Comparison of ENCODE assay signal across 9 mouse cellular contexts in the genomic region with DNA sequence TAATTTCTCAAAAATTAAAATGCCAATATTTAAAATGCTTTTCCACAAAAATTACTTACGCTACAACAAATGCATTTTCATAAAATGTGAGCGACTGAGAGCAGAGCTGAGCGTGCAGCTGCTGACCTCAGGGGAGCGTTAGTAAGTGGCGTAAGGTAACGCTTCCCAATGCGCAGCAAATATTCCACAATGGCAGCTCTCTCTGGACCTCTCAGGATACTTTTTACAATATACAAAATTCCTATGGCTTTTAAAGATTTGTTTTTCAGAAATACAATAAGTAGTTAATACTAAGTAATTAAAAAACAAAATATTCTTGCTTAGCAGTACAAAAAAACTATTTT.
DNase-seq lines count a peak whose midpoint lies in the region; ATAC-seq and TF ChIP-seq lines count a peak whose summit lies in the region.
"Had no signal": no experiment of that assay in that cellular context is flagged by ENCODE, and none has a peak within 500 bp of the region (broad histone marks: within the 10 kb centered on the region; RNA-seq: fewer than 3 reads in every experiment).

No protein-coding gene starts in this region.

- no peaks in the 10 kb centered on the region for H3K36me3 ChIP-seq in kidney, embryonic 16.5 days (ENCODE audit: insufficient read depth, low read length)
- H3K36me3 ChIP-seq in kidney, adult 2 months (ENCODE audit: control insufficient read depth, insufficient read depth, low read length), result no peaks in the 10 kb centered on the region
- H3K36me3 ChIP-seq in embryonic facial prominence, embryonic 13.5 days, result no peaks in the 10 kb centered on the region
- no peaks in the 10 kb centered on the region for H3K36me3 ChIP-seq in hindbrain, embryonic 16.5 days (ENCODE audit: control insufficient read depth, insufficient read depth, low read length)
- no peaks in the 10 kb centered on the region for H3K36me3 ChIP-seq in neural tube, embryonic 14.5 days (ENCODE audit: control insufficient read depth, insufficient read depth, low read length)

- H3K27me3 ChIP-seq in kidney, embryonic 16.5 days (ENCODE audit: insufficient read depth, low read length), result no peaks in the 10 kb centered on the region
- no peaks in the 10 kb centered on the region for H3K27me3 ChIP-seq in kidney, adult 2 months (replicated peaks; ENCODE audit: control insufficient read depth, insufficient read depth, low read length)
- H3K27me3 ChIP-seq in embryonic facial prominence, embryonic 13.5 days, result no peaks in the 10 kb centered on the region
- no peaks in the 10 kb centered on the region for H3K27me3 ChIP-seq in hindbrain, embryonic 16.5 days (replicated peaks; ENCODE audit: control insufficient read depth, insufficient read depth, low read length)
- no peaks in the 10 kb centered on the region for H3K27me3 ChIP-seq in neural tube, embryonic 14.5 days (ENCODE audit: control insufficient read depth, insufficient read depth, low read length)

- H3K9me3 ChIP-seq in kidney, embryonic 16.5 days (ENCODE audit: low read length), result no peaks in the 10 kb centered on the region
- H3K9me3 ChIP-seq in embryonic facial prominence, embryonic 13.5 days, result no peaks in the 10 kb centered on the region
- H3K9me3 ChIP-seq in hindbrain, embryonic 16.5 days (ENCODE audit: control insufficient read depth, low read length), result no peaks in the 10 kb centered on the region
- no peaks in the 10 kb centered on the region for H3K9me3 ChIP-seq in neural tube, embryonic 14.5 days (ENCODE audit: control insufficient read depth, low read length)

- no peak for TF ChIP-seq POLR2A in kidney, adult 2 months (IDR thresholded peaks at IDR 0.05; ENCODE audit: low read depth, low read length)

- no peak for DNase-seq in kidney, adult 2 months
- DNase-seq in adrenal gland, adult 2 months, result no peak
- DNase-seq in thymus, adult 18-20 months, result no peak
- no peak for DNase-seq in liver

- H3K9ac ChIP-seq in kidney, embryonic 16.5 days (replicated peaks; ENCODE audit: low read length), result no peak overlapping the region
- H3K9ac ChIP-seq in embryonic facial prominence, embryonic 13.5 days, result peak overlapping the region; percentile 74
- peak overlapping the region; percentile 52 for H3K9ac ChIP-seq in hindbrain, embryonic 16.5 days (ENCODE audit: low read depth, low read length)
- H3K9ac ChIP-seq in neural tube, embryonic 14.5 days (replicated peaks; ENCODE audit: low read depth, low read length), result peak overlapping the region; percentile 50; the same call in 1 of the 2 replicates

- 76% methylated on average over 7 of the region's 7 CpGs for WGBS in kidney, embryonic 16.5 days
- 97% methylated on average over 7 of the region's 7 CpGs for WGBS in kidney, adult 2 months
- WGBS in embryonic facial prominence, embryonic 13.5 days, result 36% methylated on average over 7 of the region's 7 CpGs
- WGBS in hindbrain, embryonic 16.5 days, result 20% methylated on average over 7 of the region's 7 CpGs
- 15% methylated on average over 7 of the region's 7 CpGs for WGBS in neural tube, embryonic 14.5 days

- peak overlapping the region; percentile 37 for H3K4me3 ChIP-seq in kidney, embryonic 16.5 days (ENCODE audit: low read length)
- H3K4me3 ChIP-seq in kidney, adult 2 months (ENCODE audit: insufficient read depth, low read depth, low read length), result no peak overlapping the region
- peak overlapping the region; percentile 49 for H3K4me3 ChIP-seq in embryonic facial prominence, embryonic 13.5 days
- H3K4me3 ChIP-seq in hindbrain, embryonic 16.5 days (ENCODE audit: low read length), result peak overlapping the region; percentile 32
- peak overlapping the region; percentile 36 for H3K4me3 ChIP-seq in neural tube, embryonic 14.5 days (ENCODE audit: low read depth, low read length)
- H3K4me3 ChIP-seq: myocyte had no signal

- ATAC-seq in kidney, embryonic 16.5 days (ENCODE audit: low FRiP score, low TSS enrichment), result no peak
- no peak for ATAC-seq in embryonic facial prominence, embryonic 13.5 days (ENCODE audit: insufficient number of reproducible peaks, insufficient read depth, low FRiP score, low TSS enrichment, low read depth)
- ATAC-seq in hindbrain, embryonic 16.5 days, result no peak
- ATAC-seq in neural tube, embryonic 14.5 days (ENCODE audit: low read depth), result no peak

- H3K4me2 ChIP-seq in kidney, embryonic 16.5 days (replicated peaks; ENCODE audit: low read depth, low read length), result peak overlapping the region; percentile 33
- H3K4me2 ChIP-seq in embryonic facial prominence, embryonic 13.5 days, result peak overlapping the region; percentile 66
- H3K4me2 ChIP-seq in hindbrain, embryonic 16.5 days (ENCODE audit: low read length), result peak overlapping the region; percentile 49
- peak overlapping the region; percentile 50 for H3K4me2 ChIP-seq in neural tube, embryonic 14.5 days (ENCODE audit: low read depth, low read length)

- peaks cover 24% of the 10 kb centered on the region for H3K4me1 ChIP-seq in kidney, embryonic 16.5 days (ENCODE audit: insufficient read depth, low read length)
- no peaks in the 10 kb centered on the region for H3K4me1 ChIP-seq in kidney, adult 2 months (ENCODE audit: control insufficient read depth, insufficient read depth, low read length)
- peaks cover 48% of the 10 kb centered on the region for H3K4me1 ChIP-seq in embryonic facial prominence, embryonic 13.5 days
- peaks cover 12% of the 10 kb centered on the region for H3K4me1 ChIP-seq in hindbrain, embryonic 16.5 days (ENCODE audit: control insufficient read depth, insufficient read depth, low read depth, low read length)
- H3K4me1 ChIP-seq in neural tube, embryonic 14.5 days (ENCODE audit: control insufficient read depth, insufficient read depth, low read length), result peaks cover 16% of the 10 kb centered on the region; the same call in 1 of the 2 replicates

- peak overlapping the region; percentile 26; the same call in 1 of the 2 replicates for H3K27ac ChIP-seq in kidney, embryonic 16.5 days (ENCODE audit: low read length)
- no peak overlapping the region for H3K27ac ChIP-seq in kidney, adult 2 months (ENCODE audit: insufficient read depth, low read depth, low read length)
- H3K27ac ChIP-seq in embryonic facial prominence, embryonic 13.5 days, result peak overlapping the region; percentile 88
- peak overlapping the region; percentile 16; the same call in 1 of the 2 replicates for H3K27ac ChIP-seq in hindbrain, embryonic 16.5 days (ENCODE audit: low read depth, low read length)
- peak overlapping the region; percentile 73 for H3K27ac ChIP-seq in neural tube, embryonic 14.5 days (ENCODE audit: low read depth, low read length)

- no peak for TF ChIP-seq CTCF in kidney, adult 2 months (conservative IDR thresholded peaks at IDR 0.05; ENCODE audit: insufficient read depth, insufficient read length, low read depth, low read length)
